Comparison of ENCODE assay signal across 21 mouse cellular contexts in the genomic region with DNA sequence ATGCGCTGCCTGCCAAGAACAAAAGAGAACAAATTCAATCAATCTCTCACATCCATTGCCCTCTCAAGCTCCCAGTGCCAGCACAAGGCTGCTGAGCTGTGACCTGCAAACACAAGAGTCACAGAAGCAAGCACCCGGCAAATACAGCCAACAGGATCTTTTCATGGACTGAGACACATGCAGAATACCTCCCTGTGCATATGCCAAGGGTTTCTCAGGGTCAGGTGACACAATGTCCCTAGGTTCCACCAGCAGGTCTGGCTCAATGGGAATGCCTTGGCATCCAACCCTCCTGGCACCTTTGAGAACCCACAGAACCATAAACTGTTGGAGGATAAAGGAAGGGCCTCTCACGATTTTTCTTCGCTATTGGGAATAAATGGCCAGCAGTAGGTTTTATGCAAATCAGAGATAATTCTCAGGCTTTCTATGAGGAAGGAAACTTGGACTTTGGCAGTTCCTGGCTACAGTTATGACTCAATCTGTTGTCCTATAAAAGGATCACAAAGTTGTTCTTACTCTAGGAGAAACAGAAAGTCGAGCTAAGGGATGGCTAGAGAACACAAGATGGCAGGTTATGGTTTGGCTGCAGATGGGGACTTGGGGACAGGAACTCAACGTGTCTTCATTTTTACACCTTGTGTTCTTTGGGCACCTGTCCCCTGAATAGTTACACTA.
DNase-seq lines count a peak whose midpoint lies in the region; ATAC-seq and TF ChIP-seq lines count a peak whose summit lies in the region.
"Had no signal": no experiment of that assay in that cellular context is flagged by ENCODE, and none has a peak within 500 bp of the region (broad histone marks: within the 10 kb centered on the region; RNA-seq: fewer than 3 reads in every experiment).

No protein-coding gene starts in this region.

- DNase-seq in frontal cortex, postnatal 10 days (ENCODE audit: low spot score in 2 of 2): no peak
- DNase-seq in cerebellum, adult 11 months: peak; percentile 56
- DNase-seq in cerebellum, adult 9-11 months: peak; percentile 82
- no peak for DNase-seq in lung, postnatal 0 days (ENCODE audit: low spot score)
- DNase-seq in layer of hippocampus, adult 9-10 months (ENCODE audit: low spot score): no peak
- no peak for DNase-seq in heart, adult 18-20 months
- DNase-seq: adrenal gland, postnatal 14 days; kidney, adult 2 months; kidney, postnatal 25 days; layer of hippocampus, adult 9-11 months; right cerebral cortex, postnatal 25 days had no signal

- TF ChIP-seq EP300 in lung, postnatal 0 days (IDR thresholded peaks at IDR 0.05): no peak

- H3K9me3 ChIP-seq in intestine, postnatal 0 days (ENCODE audit: control insufficient read depth): no peaks in the 10 kb centered on the region
- no peaks in the 10 kb centered on the region for H3K9me3 ChIP-seq in lung, postnatal 0 days (ENCODE audit: low read length)
- H3K9me3 ChIP-seq: forebrain, embryonic 15.5 days; heart, embryonic 13.5 days; hindbrain, embryonic 15.5 days; midbrain, embryonic 12.5 days; stomach, embryonic 15.5 days had no signal

- no peak overlapping the region for H3K4me2 ChIP-seq in intestine, postnatal 0 days (replicated peaks; ENCODE audit: low read depth)
- H3K4me2 ChIP-seq in lung, postnatal 0 days (replicated peaks; ENCODE audit: low read depth, low read length): no peak overlapping the region
- H3K4me2 ChIP-seq: forebrain, embryonic 15.5 days; heart, embryonic 13.5 days; hindbrain, embryonic 15.5 days; midbrain, embryonic 12.5 days; stomach, embryonic 15.5 days had no signal

- no peak overlapping the region for H3K9ac ChIP-seq in intestine, postnatal 0 days (ENCODE audit: low read depth, low read length)
- no peak overlapping the region for H3K9ac ChIP-seq in lung, postnatal 0 days (replicated peaks; ENCODE audit: low read depth)
- H3K9ac ChIP-seq: forebrain, embryonic 15.5 days; heart, embryonic 13.5 days; hindbrain, embryonic 15.5 days; liver, embryonic 14.5 days; midbrain, embryonic 12.5 days; stomach, embryonic 15.5 days had no signal

- H3K27me3 ChIP-seq in intestine, postnatal 0 days (replicated peaks; ENCODE audit: control insufficient read depth, insufficient read depth, low read length): no peaks in the 10 kb centered on the region
- H3K27me3 ChIP-seq in lung, postnatal 0 days (replicated peaks; ENCODE audit: insufficient read depth, low read length): no peaks in the 10 kb centered on the region
- H3K27me3 ChIP-seq: forebrain, embryonic 15.5 days; heart, embryonic 13.5 days; hindbrain, embryonic 15.5 days; midbrain, embryonic 12.5 days; stomach, embryonic 15.5 days had no signal

- no peak for TF ChIP-seq CTCF in intestine, postnatal 0 days (IDR thresholded peaks at IDR 0.05; ENCODE audit: low read depth)
- no peak for TF ChIP-seq CTCF in lung, postnatal 0 days (IDR thresholded peaks at IDR 0.05)

- peak overlapping the region; percentile 77 for H3K27ac ChIP-seq in intestine, postnatal 0 days (ENCODE audit: low read depth, low read length)
- H3K27ac ChIP-seq in lung, postnatal 0 days (ENCODE audit: low read length): no peak overlapping the region
- H3K27ac ChIP-seq: forebrain, embryonic 15.5 days; heart, embryonic 13.5 days; hindbrain, embryonic 15.5 days; liver, embryonic 14.5 days; midbrain, embryonic 12.5 days; stomach, embryonic 15.5 days had no signal

- peak; percentile 48; the same call in 1 of the 2 replicates for ATAC-seq in frontal cortex, adult (ENCODE audit: low TSS enrichment)
- peak; percentile 77 for ATAC-seq in intestine, postnatal 0 days
- ATAC-seq in lung, postnatal 0 days: no peak
- ATAC-seq: activated CD4-positive, CD25-positive, alpha-beta regulatory T cell, adult 4 months; forebrain, embryonic 15.5 days had no signal

- 59% methylated on average over 6 of the region's 6 CpGs for WGBS in intestine, postnatal 0 days
- 83% methylated on average over 6 of the region's 6 CpGs for WGBS in lung, postnatal 0 days

- no peaks in the 10 kb centered on the region; the same call in 1 of the 2 replicates for H3K4me1 ChIP-seq in intestine, postnatal 0 days (replicated peaks; ENCODE audit: control insufficient read depth, insufficient read depth, low read length)
- no peaks in the 10 kb centered on the region for H3K4me1 ChIP-seq in lung, postnatal 0 days (ENCODE audit: insufficient read depth, low read depth, low read length)
- H3K4me1 ChIP-seq: stomach, embryonic 15.5 days had no signal

- no peaks in the 10 kb centered on the region for H3K36me3 ChIP-seq in intestine, postnatal 0 days (ENCODE audit: control insufficient read depth, insufficient read depth)
- H3K36me3 ChIP-seq in lung, postnatal 0 days (ENCODE audit: insufficient read depth, low read length): no peaks in the 10 kb centered on the region
- H3K36me3 ChIP-seq: forebrain, embryonic 15.5 days; G1E; heart, embryonic 13.5 days; hindbrain, embryonic 15.5 days; midbrain, embryonic 12.5 days; stomach, embryonic 15.5 days had no signal

- no peak overlapping the region for H3K4me3 ChIP-seq in intestine, postnatal 0 days (ENCODE audit: low read depth, low read length)
- H3K4me3 ChIP-seq in lung, postnatal 0 days (ENCODE audit: low read depth, low read length): no peak overlapping the region
- H3K4me3 ChIP-seq: forebrain, embryonic 15.5 days; heart, embryonic 13.5 days; hindbrain, embryonic 15.5 days; midbrain, embryonic 12.5 days; stomach, embryonic 15.5 days had no signal

Comparison
In these comparisons a context has a peak if more than half of its experiments do, and no peak if none do; other contexts are left out.
1. DNase-seq: peak in cerebellum, adult 11 months (single experiment) and cerebellum, adult 9-11 months (single experiment); none in frontal cortex, postnatal 10 days (0 of 2), lung, postnatal 0 days (single experiment), layer of hippocampus, adult 9-10 months (single experiment) and heart, adult 18-20 months (0 of 2).